Mouse (Mus musculus) frontal cortex, postnatal 36 days (tissue): ENCODE data around the gene Faap24.

ENCODE experiments used
- DNase-seq, 2 experiments: peaks; one replicate each; pipeline ENCODE4 v3.0.0; 2022; ENCODE audit warnings: low spot score in 2 of 2

Gene Faap24

GRCm38 (mm10) chr7:35371096-35371495 is 25.5 kb downstream of the Faap24 start:
- DNase-seq = no peak

- no peak for DNase-seq
Observed at GRCm38 (mm10) chr7:35365161-35365910, 31.3 kb downstream of the Faap24 start.

GRCm38 (mm10) chr7:35362868-35363267 is 33.8 kb downstream of the Faap24 start:
- DNase-seq = no peak

- no peak for DNase-seq
Observed at GRCm38 (mm10) chr7:35362253-35362652, 34.4 kb downstream of the Faap24 start.

- no peak for DNase-seq
Observed at GRCm38 (mm10) chr7:35357621-35358020, 39.0 kb downstream of the Faap24 start.

GRCm38 (mm10) chr7:35355303-35355872 is 41.2 kb downstream of the Faap24 start:
- DNase-seq = no peak

GRCm38 (mm10) chr7:35353306-35353705 is 43.3 kb downstream of the Faap24 start:
- DNase-seq = no peak

- no peak for DNase-seq
Observed at GRCm38 (mm10) chr7:35351155-35351554, 45.5 kb downstream of the Faap24 start.

GRCm38 (mm10) chr7:35349886-35350684 is 46.6 kb downstream of the Faap24 start:
- no peak for DNase-seq

- no peak for DNase-seq
Observed at GRCm38 (mm10) chr7:35349022-35349421, 47.6 kb downstream of the Faap24 start.

GRCm38 (mm10) chr7:35347918-35348700 is 48.5 kb downstream of the Faap24 start:
- DNase-seq = no peak

GRCm38 (mm10) chr7:35344785-35345330 is 51.8 kb downstream of the Faap24 start:
- no peak for DNase-seq

GRCm38 (mm10) chr7:35342498-35342897 is 54.1 kb downstream of the Faap24 start:
- DNase-seq = peak; percentile 12 to 14
